In the genomic region with DNA sequence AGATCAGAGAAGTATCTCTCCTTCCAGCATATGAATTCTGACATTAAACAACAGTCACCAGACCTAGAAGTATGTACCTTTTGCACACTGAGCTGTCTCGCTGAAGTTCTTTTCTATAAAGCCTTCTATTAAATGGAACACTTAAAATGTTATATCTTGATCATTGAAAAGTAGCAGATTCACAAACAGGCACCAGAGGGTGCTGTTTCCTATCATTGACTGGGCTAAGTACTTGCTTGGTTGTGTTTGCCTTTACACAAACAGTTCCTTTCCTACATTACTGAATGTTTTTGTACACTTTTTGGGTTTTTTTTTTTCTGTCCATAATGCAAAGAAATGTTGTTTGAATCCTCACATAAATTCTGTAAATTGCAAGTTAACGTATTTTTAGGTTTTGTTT, we compare ENCODE assay signal across 8 mouse cellular contexts. TPM values are rescaled to one million over a fixed set of nuclear protein-coding genes. Genes with fewer than 3 reads are reported as not detected.
DNase-seq lines count a peak whose midpoint lies in the region; ATAC-seq and TF ChIP-seq lines count a peak whose summit lies in the region.
"Had no signal": no experiment of that assay in that cellular context is flagged by ENCODE, and none has a peak within 500 bp of the region (broad histone marks: within the 10 kb centered on the region; RNA-seq: fewer than 3 reads in every experiment).

No protein-coding gene starts in this region.

- no peak overlapping the region for H3K4me2 ChIP-seq in intestine, postnatal 0 days (replicated peaks; ENCODE audit: low read depth)
- H3K4me2 ChIP-seq in intestine, embryonic 16.5 days (ENCODE audit: low read depth, low read length) = no peak overlapping the region
- H3K4me2 ChIP-seq: embryonic facial prominence, embryonic 15.5 days had no signal

- WGBS in intestine, postnatal 0 days = 80% methylated on average over 2 of the region's 2 CpGs
- 82% methylated on average over 2 of the region's 2 CpGs for WGBS in intestine, embryonic 16.5 days

- peaks cover 3% of the 10 kb centered on the region; the same call in 1 of the 2 replicates for H3K4me1 ChIP-seq in intestine, postnatal 0 days (replicated peaks; ENCODE audit: control insufficient read depth, insufficient read depth, low read length)
- H3K4me1 ChIP-seq in intestine, embryonic 16.5 days (ENCODE audit: control insufficient read depth, insufficient read depth, low read length) = peaks cover 13% of the 10 kb centered on the region
- H3K4me1 ChIP-seq: embryonic facial prominence, embryonic 15.5 days had no signal

- no peaks in the 10 kb centered on the region for H3K36me3 ChIP-seq in intestine, postnatal 0 days (ENCODE audit: control insufficient read depth, insufficient read depth)
- no peaks in the 10 kb centered on the region for H3K36me3 ChIP-seq in intestine, embryonic 16.5 days (ENCODE audit: control insufficient read depth, insufficient read depth, low read length)
- H3K36me3 ChIP-seq: embryonic facial prominence, embryonic 15.5 days had no signal

- peak; percentile 81 for TF ChIP-seq CTCF in intestine, postnatal 0 days (IDR thresholded peaks at IDR 0.05; ENCODE audit: low read depth)

- H3K27me3 ChIP-seq in intestine, postnatal 0 days (replicated peaks; ENCODE audit: control insufficient read depth, insufficient read depth, low read length) = no peaks in the 10 kb centered on the region
- no peaks in the 10 kb centered on the region for H3K27me3 ChIP-seq in intestine, embryonic 16.5 days (replicated peaks; ENCODE audit: control insufficient read depth, insufficient read depth, low read length)
- H3K27me3 ChIP-seq: embryonic facial prominence, embryonic 15.5 days had no signal

- no peak overlapping the region for H3K4me3 ChIP-seq in intestine, postnatal 0 days (ENCODE audit: low read depth, low read length)
- H3K4me3 ChIP-seq in intestine, embryonic 16.5 days (ENCODE audit: low read length) = no peak overlapping the region
- H3K4me3 ChIP-seq: embryonic facial prominence, embryonic 15.5 days had no signal

- no peak overlapping the region for H3K9ac ChIP-seq in intestine, postnatal 0 days (ENCODE audit: low read depth, low read length)
- no peak overlapping the region for H3K9ac ChIP-seq in intestine, embryonic 16.5 days (ENCODE audit: low read depth, low read length)
- H3K9ac ChIP-seq: embryonic facial prominence, embryonic 15.5 days had no signal

- ATAC-seq in intestine, postnatal 0 days = no peak
- ATAC-seq in intestine, embryonic 16.5 days = no peak
- ATAC-seq in erythroblast, adult 5-6 weeks (replicated peaks; ENCODE audit: low FRiP score, poor library complexity, severe bottlenecking) = peak; percentile 85

- no peaks in the 10 kb centered on the region for H3K9me3 ChIP-seq in intestine, postnatal 0 days (ENCODE audit: control insufficient read depth)
- no peaks in the 10 kb centered on the region for H3K9me3 ChIP-seq in intestine, embryonic 16.5 days (ENCODE audit: control insufficient read depth, low read length)
- H3K9me3 ChIP-seq: embryonic facial prominence, embryonic 15.5 days had no signal

- DNase-seq in B cell, adult 2 months = peak; percentile 59 to 66
- peak; percentile 48 for DNase-seq in ES-CJ7 (ENCODE audit: low read depth, low spot score)
- peak; percentile 86 for DNase-seq in naive thymus-derived CD4-positive, alpha-beta T cell, adult 2 months (ENCODE audit: low read depth)
- DNase-seq in gastrocnemius, adult 8-10 months (ENCODE audit: low spot score in 2 of 2) = no peak

- no peak overlapping the region for H3K27ac ChIP-seq in intestine, postnatal 0 days (ENCODE audit: low read depth, low read length)
- H3K27ac ChIP-seq in intestine, embryonic 16.5 days (ENCODE audit: low read length) = no peak overlapping the region
- H3K27ac ChIP-seq: embryonic facial prominence, embryonic 15.5 days had no signal

RNA-seq across cellular contexts. Expression of a gene that starts 35.9 kb away (rescaled TPM):
- polyA plus RNA-seq in intestine, postnatal 0 days (2015; fragmentation: Nextera tagmentation; extraction: Ambion mirVana) = 79.8 and 85.6 TPM in 2 replicates
- polyA plus RNA-seq in intestine, embryonic 16.5 days (2015; fragmentation: Nextera tagmentation; extraction: Ambion mirVana) = 120 and 124 TPM in 2 replicates
- total RNA-seq in erythroblast, adult 5-6 weeks (2015; ENCODE audit: low replicate concordance) = 54.8 and 59.8 TPM in 2 replicates
- 29.2 and 32.8 TPM in 2 replicates for total RNA-seq in erythroblast, adult 5-6 weeks (2017; ENCODE audit: low replicate concordance)
- total RNA-seq in gastrocnemius, adult 8-10 months (2022) = 10 to 100 TPM; 38.1 to 48.6 (median 44.4) TPM

Comparison
In these comparisons a context has a peak if more than half of its experiments do, and no peak if none do; other contexts are left out.
1. DNase-seq: peak in B cell, adult 2 months (2 of 2), ES-CJ7 (single experiment) and naive thymus-derived CD4-positive, alpha-beta T cell, adult 2 months (single experiment); none in gastrocnemius, adult 8-10 months (0 of 2).